Mouse (Mus musculus): Measurements from ENCODE around the gene Eprs.
"Not testable (repeated sequence)": the region's sequence is repeated elsewhere in the genome, so short reads cannot be mapped to it uniquely, and the experiment has no call there.

The Eprs gene

DNA sequence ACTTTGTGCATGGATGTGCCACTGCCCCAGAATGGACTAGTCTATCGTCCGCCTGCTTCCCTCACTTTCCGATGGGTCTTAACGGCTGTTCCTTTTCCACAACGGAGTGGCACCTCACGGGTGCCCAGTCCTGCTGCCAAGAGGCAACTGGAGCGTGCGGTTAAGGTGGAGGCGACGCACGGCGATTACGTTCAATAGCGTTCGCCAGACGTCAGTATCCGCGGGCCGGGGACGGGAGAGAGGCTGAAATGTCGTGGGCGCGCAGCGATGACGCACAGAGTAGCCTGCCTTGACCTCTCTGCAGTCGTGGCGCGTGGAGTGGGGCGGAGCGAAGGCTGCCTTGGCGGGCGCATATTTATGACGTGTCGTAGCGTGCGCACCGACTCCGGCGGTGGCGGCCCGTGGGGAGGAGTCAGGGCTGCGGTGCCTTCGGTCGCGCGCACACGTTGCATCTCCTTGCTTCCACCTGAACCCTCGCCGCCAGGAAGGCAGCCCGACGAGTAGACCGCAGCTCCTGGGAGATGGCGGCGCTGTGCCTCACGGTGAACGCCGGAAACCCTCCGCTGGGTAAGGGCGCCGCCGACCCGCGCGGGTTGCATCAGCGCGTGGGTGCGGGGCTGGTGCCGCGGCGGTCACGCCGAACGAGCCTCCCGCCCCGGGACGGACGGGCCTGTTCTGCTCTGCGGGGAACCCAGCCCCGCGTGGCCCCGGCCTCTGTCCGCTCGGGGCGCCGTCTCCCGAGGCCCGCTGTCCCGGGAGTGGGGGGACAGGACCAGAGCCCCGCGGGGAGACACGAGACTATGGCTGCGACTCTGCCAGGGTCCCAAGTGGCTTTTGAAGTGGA lies at the start of gene Eprs:
Gene Eprs (plus strand): TSS at position 368 of the 844 bp plus-strand sequence.
- peak; percentile 99 for DNase-seq

DNA sequence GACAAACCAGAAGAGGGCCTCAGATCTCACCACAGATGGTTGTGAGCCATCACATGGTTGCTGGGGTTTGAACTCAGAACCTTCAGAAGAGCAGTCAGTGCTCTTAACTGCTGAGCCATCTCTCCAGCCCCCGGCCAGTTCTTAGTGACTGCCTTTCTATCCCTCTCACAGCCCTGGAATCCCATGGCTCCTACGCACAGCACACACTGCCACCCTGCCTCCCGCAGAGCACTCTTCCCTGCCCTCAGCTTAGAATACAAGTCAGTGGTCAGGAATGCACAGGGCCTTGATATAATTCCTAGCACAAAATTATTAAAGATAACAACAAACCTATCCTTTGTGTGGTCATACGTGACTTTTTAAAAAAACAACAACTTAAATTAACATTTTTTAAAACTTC lies 48.3 kb upstream of the Eprs start:
- no peak for DNase-seq

DNA sequence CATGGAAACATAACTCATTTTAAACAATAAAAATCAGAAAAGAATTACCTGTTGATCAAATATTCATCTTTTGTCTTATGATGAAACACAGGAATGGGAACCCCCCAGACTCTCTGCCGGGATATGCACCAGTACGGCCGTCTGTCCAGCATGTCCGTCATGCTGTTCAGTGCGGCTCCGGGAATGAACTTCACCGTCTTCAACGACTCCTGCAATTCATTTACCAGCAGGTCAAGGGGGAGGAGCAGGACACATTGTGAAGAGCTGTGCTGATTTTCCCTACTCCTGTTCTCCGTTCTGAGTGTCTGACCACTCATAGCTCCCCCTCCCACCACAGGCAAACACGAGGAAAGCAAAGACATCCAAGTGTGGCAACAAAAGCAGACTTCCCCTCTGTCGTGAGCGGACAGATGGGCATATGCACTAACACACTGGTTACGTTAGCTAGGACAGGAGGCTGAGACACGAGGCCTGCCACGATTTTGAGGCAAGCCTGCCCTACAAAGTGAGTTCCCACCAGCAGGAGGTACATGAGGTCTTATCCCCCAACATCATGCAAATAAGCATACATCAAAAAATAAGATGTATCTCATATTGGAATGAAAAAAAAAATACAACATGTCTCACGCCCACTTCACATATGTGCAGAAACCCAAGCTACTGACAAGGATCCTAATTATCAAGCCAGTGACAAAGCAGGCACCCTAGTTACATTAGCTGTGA lies 46.8 kb upstream of the Eprs start:
- no peak for DNase-seq

DNA sequence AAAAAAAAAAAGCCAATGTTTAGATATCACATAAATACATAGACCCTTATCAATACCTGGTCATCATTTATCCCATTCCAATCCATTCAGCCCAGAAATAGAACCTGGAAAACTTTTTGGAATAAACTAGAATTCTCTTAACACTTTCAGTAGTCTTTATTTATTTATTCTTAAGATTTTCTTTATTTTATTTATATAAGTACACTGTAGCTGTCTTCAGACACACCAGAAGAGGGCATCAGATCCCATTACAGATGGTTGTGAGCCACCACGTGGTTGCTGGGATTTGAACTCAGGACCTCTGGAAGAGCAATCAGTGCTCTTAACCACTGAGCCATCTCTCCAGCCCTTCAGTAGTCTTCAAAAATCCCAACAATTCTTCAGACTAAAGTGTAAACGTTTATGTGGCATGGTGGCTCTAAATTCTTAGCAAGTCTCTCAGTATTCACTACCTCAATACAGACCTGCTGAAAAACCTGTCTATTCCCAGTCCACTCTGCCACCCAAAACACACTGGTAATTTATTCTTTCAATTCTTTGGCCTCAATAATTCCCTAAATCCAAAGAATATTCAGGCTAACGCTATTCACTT lies 35.0 kb upstream of the Eprs start:
- not testable (repeated sequence) for DNase-seq

DNA sequence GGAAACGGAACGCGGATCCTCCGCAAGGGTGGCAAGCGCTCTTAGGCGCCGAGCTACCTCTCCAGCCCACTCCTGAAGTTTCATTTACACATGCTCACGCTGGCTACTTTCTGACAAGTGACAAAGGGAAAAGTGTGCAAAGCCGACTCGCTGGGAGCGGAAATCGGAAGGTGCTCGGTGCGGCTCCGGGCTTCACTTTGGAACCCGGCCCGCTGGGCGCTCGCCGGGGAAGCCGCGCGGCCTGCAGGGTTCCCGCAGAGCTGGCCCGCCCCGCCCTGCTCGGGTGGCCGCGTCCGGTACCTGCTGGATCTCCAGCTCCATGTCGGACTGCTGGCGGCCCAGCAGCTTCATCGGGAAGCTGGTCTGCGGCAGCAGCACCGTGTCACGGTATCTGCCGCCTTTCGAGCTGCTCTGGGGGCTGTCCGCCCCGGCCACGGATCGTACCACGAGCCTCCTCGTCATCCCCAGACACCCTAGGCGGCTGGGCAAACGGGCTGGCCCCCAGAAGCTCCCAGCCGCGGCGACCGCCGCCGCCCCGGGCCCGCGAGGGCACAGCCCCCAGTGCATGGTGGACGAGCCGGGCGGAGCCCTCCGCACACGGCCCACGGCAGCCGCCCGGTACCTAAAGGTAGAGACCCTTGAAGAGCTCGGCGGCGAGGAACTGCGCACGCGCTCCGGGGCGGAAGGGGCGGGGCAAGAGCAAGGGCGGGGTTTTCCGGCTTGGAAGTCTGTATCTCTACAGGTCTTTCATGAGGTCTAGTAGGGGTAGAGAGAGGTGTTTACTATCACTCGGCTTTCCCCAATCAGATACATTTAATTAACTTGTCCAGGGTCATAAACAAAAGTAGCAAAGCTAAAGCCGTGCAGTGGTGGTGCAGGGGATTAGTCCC lies 33.9 kb upstream of the Eprs start, which contains the start of gene Iars2:
Gene Iars2 (minus strand): TSS at position 676 of the 890 bp plus-strand sequence.
- peak; percentile 91 for DNase-seq

DNA sequence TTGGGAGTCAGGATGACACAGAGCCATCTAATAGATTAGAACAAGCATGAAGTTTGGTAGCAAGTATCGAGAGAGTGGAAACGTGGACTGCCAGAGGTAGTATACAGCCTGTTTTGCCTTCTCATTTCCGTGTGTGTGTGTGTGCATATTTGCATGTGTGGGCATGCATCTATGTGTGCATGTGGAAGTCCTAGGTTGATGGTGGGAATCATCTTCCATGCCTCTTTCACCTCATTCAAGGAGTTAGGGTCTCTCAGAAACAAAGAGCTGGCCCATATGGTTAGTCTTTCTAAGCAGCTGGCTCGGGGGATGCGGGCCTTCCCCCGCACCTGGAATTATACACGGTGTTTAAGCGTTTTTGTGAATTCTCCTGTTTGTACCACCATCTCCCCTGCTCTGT lies 33.0 kb upstream of the Eprs start:
- DNase-seq: no peak

DNA sequence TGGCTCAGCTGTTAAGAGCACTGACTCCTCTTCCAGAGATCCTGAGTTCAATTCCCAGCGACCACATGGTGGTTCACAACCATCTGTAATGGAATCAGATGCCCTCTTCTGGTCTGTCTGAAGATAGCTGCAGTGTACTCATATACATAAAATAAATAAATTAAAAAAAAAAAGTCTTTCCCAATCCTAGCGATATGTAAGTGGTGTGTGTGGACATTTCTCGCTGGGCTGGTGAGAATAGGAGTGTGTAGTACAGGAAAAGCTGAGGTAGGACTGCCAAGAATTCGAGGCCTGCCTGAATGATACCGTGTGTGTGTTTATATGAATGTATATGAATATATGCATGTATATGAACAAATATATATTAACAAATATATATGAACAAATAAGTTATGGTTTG lies 31.5 kb upstream of the Eprs start:
- no peak for DNase-seq

DNA sequence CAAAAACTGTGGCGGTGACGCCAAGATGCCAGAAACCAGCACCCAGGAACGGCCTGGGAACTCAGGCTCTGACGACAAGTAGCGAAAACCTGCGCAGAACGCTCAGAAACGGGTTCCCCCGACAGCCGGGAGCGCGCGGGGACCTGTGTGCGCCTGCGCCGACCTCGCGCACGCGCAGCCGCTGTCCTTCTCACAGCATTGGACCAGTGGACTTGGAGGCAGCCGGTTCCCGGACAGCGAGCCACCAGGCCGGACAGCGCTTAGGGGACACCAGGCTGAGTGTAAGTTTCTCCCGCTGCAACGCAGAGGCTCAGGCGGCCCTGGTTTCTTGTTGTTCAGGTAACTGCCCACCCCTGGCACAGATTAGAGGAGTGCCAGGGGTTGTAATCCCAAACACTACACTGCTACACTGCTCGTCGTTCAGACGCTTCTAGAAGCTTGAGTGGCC lies 30.8 kb upstream of the Eprs start, which contains the start of gene Bpnt1:
Gene Bpnt1 (plus strand): TSS at position 167 of the 448 bp plus-strand sequence.
- DNase-seq: peak; percentile 91

DNA sequence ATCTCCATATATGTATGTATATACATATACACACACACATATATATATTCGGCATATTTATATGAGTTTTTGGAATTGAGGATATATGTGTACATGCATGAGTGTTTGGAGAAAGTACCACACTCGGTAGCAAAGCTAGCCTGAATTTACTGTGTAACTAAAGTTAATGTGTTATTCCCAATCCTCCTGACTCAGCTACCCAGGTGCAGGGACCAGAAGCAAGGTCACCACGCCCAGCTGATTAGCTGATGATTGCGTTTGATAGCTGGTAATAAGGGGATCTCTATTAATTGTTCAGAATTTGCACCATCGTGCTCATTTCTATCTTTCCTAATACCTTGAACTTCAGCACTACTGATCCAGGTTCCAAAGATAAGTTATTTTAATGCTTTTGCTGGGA lies 29.2 kb upstream of the Eprs start:
- no peak for DNase-seq

DNA sequence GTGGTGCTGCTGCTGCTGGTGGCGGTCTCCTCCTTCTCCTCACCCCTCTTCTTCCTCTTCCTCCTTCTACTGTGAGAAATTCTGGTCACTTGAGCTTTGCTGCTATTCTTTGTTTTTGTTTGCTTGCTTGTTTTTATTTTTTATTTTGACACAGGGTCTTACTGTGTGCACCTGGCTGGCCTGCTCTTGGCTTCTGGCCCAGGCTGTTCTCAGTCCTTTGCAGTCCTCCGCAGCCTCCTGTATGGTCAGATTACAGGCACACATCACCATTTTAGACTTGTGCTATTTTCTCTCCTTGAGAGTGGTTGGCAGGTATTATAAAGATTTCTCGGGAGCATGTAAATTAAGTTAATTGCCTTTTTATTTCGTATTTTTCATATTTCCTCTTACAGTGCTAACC lies 28.7 kb upstream of the Eprs start:
- DNase-seq: no peak

DNA sequence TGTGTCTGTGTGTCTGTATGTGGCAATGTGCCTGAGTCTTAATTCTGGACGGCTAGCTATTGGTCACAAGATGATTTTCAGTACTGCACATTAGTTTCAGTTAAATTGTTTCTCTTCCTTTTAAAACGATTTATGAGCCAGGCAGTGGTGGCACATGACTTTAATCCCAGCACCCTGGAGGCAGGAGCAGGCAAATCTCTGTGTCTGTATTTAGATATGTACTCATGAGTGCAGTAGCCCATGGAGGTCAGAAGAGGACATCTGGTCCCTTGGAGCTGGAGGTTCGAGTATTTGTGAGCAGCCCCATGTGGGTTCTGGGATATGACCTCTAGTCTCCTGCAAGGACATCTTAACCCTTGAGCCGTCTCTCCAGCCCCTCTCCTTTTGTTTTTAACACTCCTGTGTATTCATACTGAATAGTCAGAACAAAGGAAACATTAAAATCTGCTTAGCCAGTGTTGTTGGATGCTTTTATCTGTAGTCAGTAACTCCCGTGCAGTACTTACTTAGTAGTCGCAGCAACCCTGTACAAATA lies 27.5 kb upstream of the Eprs start:
- no peak for DNase-seq

DNA sequence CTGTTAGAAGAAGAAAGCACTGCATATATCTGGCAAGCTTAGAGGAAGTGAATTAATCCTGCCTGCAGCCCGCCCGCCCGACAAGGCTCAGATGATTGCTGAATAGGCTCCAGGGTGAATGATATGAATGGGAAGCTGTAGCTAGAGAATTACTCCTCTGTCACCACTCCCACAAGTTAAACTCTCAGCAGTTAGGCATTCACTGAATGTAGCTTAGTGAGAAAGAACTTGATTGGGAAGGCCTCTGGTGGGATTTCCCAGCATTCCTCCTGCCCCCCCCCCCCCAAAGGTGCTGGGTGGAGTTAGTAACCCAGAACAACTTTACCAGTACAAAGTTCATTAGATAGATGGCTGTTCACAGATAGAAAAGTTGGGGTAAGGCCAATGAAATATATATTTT lies 26.3 kb upstream of the Eprs start:
- DNase-seq: no peak

DNA sequence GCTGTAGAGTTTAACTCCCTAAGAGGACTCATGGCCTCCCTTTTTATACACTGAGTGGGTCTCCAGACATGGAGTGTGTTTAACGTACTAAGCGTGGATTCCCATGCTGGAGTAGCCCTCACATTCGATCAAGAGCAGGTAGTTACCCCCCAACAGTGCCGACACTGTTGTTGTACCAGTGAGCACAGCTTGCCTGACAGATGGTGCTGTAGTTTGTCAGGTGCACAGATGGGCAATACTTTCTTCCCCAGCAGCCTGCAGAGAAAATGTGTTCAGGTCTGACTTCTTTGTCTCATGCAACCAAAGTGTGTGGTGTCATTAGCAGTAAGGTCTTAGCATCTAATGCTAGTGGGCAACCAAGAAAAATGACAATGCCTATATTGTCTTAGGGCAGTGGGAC lies 20.4 kb upstream of the Eprs start:
- no peak for DNase-seq

DNA sequence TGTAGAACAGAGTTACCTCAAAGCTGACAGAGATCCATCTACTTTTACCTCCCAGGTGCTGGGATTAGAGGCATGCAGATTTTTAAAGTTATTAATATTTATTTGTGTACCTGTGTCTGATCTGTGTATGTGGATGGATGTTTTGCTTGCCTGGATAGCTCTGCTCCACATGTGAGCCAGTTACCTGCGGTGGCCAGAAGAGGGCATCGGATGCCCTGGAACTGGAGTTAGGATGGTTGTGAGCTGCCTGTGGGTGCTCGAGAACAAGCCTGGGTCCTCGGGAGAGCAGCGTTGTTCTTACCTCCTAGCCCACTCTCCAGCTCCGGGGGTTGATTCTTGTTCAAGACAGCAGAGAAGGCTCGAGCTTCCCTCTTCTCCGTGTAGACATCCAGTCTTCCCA lies 19.4 kb upstream of the Eprs start:
- DNase-seq: no peak

DNA sequence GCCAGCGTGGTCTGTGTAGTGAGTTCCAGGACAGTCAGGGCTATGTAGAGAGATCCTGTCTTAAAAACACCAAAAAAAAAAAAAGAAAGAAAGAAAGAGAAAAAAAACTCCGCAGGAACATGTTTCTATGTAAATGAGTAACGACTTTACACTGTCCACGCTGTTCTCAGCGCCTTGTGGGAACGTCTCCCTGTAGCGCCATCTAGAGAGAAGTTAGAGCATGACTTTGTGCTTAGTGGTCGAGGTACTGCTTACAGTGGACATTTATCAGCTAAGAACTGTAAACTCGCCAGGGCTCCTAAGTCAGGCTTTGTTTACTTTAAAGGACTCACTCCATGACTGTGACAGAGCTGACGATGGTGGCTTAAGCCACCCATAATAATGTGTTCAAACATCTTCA lies 16.7 kb upstream of the Eprs start:
- no peak for DNase-seq

DNA sequence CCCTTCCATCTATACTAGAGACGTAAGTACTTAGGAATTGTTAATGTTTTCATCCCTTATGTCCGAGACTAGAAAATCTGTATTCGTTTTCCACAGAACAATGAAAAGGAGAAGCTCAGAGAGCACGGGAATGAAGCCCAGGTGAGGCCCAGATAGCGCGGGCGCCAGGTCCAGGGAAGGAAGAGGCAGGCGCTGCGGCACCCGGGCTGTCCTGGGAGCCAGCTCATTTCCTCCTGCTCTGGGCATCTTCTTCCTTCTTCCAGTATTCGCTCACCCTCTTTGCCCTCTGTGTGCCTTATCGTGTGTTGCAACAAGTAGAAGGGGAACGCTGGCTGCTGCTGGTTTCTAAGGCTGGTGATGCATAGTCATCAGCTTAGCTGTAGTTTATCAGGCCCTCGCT lies 13.1 kb upstream of the Eprs start:
- DNase-seq: no peak

DNA sequence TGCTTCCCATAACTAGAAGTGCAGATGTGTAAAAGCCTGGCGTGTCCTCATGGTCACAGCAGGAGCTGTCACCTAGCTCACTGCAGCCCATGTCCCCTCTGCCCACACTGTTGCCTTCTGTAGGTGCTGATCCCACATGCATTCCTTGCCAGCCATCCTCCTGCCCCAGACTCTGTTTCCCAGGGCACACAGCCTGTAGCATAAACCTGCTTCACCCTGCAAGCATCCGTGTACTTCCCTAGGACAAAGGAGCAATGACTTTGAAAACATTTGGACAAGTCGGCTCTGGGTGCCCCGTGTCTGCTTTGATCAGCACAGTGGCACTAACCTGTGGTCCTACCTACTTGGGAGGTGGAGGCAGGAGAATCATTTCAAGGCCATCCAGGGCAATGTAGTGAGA lies 12.2 kb upstream of the Eprs start:
- DNase-seq: no peak

DNA sequence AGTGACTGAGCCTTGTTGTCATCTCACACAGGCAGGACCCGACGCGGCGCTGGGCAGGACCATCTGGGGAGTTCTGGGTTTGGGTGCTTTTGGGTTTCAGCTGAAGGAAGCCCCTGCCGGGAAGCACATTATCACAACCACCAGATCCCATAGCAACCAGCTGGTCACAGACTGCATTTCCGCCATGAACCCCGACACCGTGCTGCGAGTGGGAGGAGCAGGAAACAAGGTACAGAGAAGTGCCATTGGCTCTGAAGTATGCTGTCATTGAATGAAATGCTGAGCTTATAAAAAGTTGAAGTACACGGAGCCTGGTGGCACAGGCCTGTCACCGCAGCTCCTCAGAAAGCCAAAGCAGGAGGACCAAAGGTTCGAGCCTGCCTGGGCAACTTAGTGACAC lies 10.7 kb upstream of the Eprs start:
- DNase-seq: no peak

DNA sequence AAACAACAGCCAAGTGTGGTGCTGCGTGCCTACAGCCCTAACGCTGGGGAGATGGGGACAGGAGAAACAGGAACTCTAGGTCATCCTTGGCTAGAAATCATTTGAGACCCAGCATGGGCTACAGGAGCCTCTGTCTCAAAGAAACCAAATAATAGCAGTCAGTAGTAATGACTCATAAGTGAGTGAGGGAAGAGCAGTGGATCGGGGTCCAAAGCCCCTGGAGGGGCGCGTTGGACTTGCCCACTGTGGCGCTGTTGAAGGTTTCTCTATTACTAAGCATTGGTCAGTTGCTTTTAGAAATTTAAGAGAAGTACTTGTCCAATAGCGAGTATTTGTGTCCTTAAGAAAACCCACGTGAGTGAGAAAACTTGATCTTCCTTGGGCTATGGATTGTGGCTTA lies 9.5 kb upstream of the Eprs start:
- DNase-seq: no peak

DNA sequence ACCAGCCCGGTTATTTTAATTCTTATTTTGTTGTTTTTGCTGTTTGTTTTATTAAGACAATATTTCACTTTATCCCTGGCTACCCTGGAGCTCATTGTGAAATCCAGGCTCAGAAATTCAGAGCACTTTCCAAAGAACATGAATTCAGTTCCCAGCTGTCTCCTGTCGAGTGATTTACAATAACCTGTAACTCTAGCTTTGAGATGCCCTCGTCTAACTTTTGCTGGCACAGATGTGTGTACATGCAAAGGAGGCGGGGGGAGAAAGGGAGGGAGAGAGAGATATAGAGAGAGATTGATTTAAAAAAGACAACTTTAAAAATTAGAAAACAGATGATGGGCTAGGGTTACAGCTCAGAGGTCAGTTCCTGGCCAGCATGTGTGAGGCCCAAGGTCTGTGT lies 8.1 kb upstream of the Eprs start:
- DNase-seq: no peak

DNA sequence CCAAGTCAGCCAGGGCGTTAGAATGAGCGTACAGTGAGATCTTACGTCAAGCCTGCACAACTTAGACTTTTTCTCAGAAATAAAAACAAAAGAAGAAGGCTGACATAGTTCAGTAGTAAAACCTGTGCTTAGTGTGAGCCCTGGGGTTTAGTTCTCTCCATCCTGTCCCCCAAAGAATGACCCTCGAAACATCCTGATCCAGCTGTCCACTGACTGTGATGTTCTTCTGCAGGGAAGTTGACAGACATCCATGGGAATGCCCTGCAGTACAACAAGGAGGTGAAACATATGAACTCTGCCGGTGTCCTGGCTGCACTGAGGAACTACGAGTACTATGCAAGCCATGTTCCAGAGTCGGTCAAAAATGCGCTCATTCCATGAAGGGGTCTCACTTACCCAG lies 6.6 kb upstream of the Eprs start:
- DNase-seq: no peak

DNA sequence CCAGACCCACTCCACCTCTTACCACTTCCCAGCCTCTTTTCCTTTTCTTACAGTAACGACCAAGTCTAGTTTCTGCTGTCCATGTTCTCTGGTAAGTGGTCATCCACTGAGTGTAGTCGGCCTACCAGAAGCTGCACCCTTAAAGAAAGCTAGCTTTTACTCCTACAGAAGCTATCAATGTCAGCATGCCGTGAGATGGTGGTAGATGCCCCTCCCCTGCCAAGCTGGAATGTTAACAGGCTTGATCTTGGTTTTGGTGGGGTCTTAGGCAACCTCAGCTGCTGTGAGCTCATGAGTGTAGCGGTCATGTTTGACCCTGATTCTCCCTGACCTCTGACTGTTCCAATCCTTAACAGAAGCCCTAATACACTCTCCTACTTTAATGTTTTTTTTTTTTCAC lies 4.6 kb upstream of the Eprs start:
- no peak for DNase-seq

All from right cerebral cortex, postnatal 25 days (tissue).